Mouse (Mus musculus) left cerebral cortex, adult 11 months (tissue): ENCODE results near the gene Zzef1.

Source experiments
- DNase-seq: peaks from one replicate; pipeline ENCODE4 v3.0.0; 2022; ENCODE audit warnings: low spot score

Gene Zzef1

GRCm38 (mm10) chr11:72908391-72908790 is 112.4 kb downstream of the Zzef1 start:
- no peak for DNase-seq

GRCm38 (mm10) chr11:72917299-72917996 is 121.4 kb downstream of the Zzef1 start:
- no peak for DNase-seq

GRCm38 (mm10) chr11:72923116-72923515 is 127.1 kb downstream of the Zzef1 start:
- no peak for DNase-seq

GRCm38 (mm10) chr11:72924458-72924857 is 128.4 kb downstream of the Zzef1 start:
- DNase-seq = no peak

- no peak for DNase-seq
Measured at GRCm38 (mm10) chr11:72925067-72925466, 129.0 kb downstream of the Zzef1 start.

- no peak for DNase-seq
Measured at GRCm38 (mm10) chr11:72926226-72926890, 130.3 kb downstream of the Zzef1 start.

- DNase-seq = no peak
Measured at GRCm38 (mm10) chr11:72928516-72928915, 132.5 kb downstream of the Zzef1 start.

- no peak for DNase-seq
Measured at GRCm38 (mm10) chr11:72940208-72941143, 144.4 kb downstream of the Zzef1 start.

- no peak for DNase-seq
Measured at GRCm38 (mm10) chr11:72944996-72945793, 149.2 kb downstream of the Zzef1 start.

- DNase-seq = no peak
Measured at GRCm38 (mm10) chr11:72945875-72946559, 150.0 kb downstream of the Zzef1 start.

- no peak for DNase-seq
Measured at GRCm38 (mm10) chr11:72946560-72947119, 150.6 kb downstream of the Zzef1 start.

GRCm38 (mm10) chr11:72947840-72948239 is 151.8 kb downstream of the Zzef1 start:
- no peak for DNase-seq

- no peak for DNase-seq
Measured at GRCm38 (mm10) chr11:72948254-72948653, 152.2 kb downstream of the Zzef1 start.

GRCm38 (mm10) chr11:72951137-72952000 is 155.3 kb downstream of the Zzef1 start:
- DNase-seq = no peak

- no peak for DNase-seq
Measured at GRCm38 (mm10) chr11:72952226-72952625, 156.2 kb downstream of the Zzef1 start.

GRCm38 (mm10) chr11:72952697-72953096 is 156.7 kb downstream of the Zzef1 start:
- no peak for DNase-seq

GRCm38 (mm10) chr11:72953116-72953439 is 157.1 kb downstream of the Zzef1 start:
- DNase-seq = no peak

- no peak for DNase-seq
Measured at GRCm38 (mm10) chr11:72953440-72954151, 157.6 kb downstream of the Zzef1 start.

- DNase-seq = no peak
Measured at GRCm38 (mm10) chr11:72954216-72954615, 158.2 kb downstream of the Zzef1 start.
